Mouse (Mus musculus) myocyte (in vitro differentiated cells): ENCODE measurements at regions not wholly inside any gene's neighbourhood (a gene's known extent, or its start where the extent isn't known, plus 50 kb on each side); places are given as distances from the start of the nearest gene placed in this dataset.

Source experiments
- H3K27me3 ChIP-seq: one replicate; pipeline ENCODE4 v1.6.1; 2011; ENCODE audit not compliant: control insufficient read depth, insufficient read depth, insufficient read length
- H3K36me3 ChIP-seq: one replicate; pipeline ENCODE4 v1.6.1; 2011; ENCODE audit not compliant: control insufficient read depth, insufficient read depth
- H3K4me2 ChIP-seq: one replicate; pipeline ENCODE4 v1.6.1; 2011; ENCODE audit warnings: low read depth, control low read depth
- H3K4me3 ChIP-seq: one replicate; pipeline ENCODE4 v1.5.1; 2011; ENCODE audit warnings: mild to moderate bottlenecking, control low read depth, moderate library complexity
- H3K79me2 ChIP-seq: one replicate; pipeline ENCODE4 v1.6.1; 2011; ENCODE audit not compliant: control insufficient read depth, insufficient read depth
- H3ac ChIP-seq: one replicate; pipeline ENCODE4 v1.6.1; 2011; ENCODE audit not compliant: control insufficient read depth, insufficient read length
- CEBPB ChIP-seq: IDR thresholded peaks from 2 replicates; pipeline ENCODE4 v1.6.1; 2011; ENCODE audit warnings: mild to moderate bottlenecking, moderate library complexity; ENCODE audit not compliant: poor library complexity, insufficient read depth, severe bottlenecking
- E2F4 ChIP-seq: IDR thresholded peaks from one replicate; pipeline ENCODE4 v1.6.1; 2011; ENCODE audit warnings: mild to moderate bottlenecking, control low read depth, moderate library complexity; ENCODE audit not compliant: insufficient read depth
- MAX ChIP-seq: IDR thresholded peaks from one replicate; pipeline ENCODE4 v1.6.1; 2011; ENCODE audit warnings: low read depth, mild to moderate bottlenecking, control low read depth
- MYOD1 ChIP-seq, 3 experiments: IDR thresholded peaks; one replicate each; pipeline ENCODE4 v1.6.1; 2011; ENCODE audit warnings: control low read depth in 2 of 3, low read depth in 2 of 3, mild to moderate bottlenecking in 2 of 3, moderate library complexity in 1 of 3; ENCODE audit not compliant: insufficient read length in 2 of 3, control insufficient read depth in 1 of 3
- MYOG ChIP-seq, 3 experiments: IDR thresholded peaks; one replicate each; pipeline ENCODE4 v1.6.1; 2011; ENCODE audit warnings: control low read depth in 2 of 3, low read depth in 2 of 3, mild to moderate bottlenecking in 2 of 3; ENCODE audit not compliant: insufficient read length in 2 of 3, control insufficient read depth in 1 of 3, insufficient read depth in 1 of 3
- POLR2A ChIP-seq: IDR thresholded peaks from one replicate; pipeline ENCODE4 v1.6.1; 2011; ENCODE audit warnings: low read depth, mild to moderate bottlenecking, control low read depth, moderate library complexity; ENCODE audit not compliant: insufficient read length
- POLR2AphosphoS2 ChIP-seq: IDR thresholded peaks from one replicate; pipeline ENCODE4 v1.6.1; 2011; ENCODE audit warnings: low read depth, control low read depth; ENCODE audit not compliant: insufficient read length
- REST ChIP-seq: IDR thresholded peaks from one replicate; pipeline ENCODE4 v1.6.1; 2011; ENCODE audit warnings: mild to moderate bottlenecking, control low read depth, moderate library complexity; ENCODE audit not compliant: insufficient read depth, insufficient read length
- SRF ChIP-seq: IDR thresholded peaks from one replicate; pipeline ENCODE4 v1.6.1; 2011; ENCODE audit warnings: low read depth; ENCODE audit not compliant: control insufficient read depth, insufficient read length
- TCF12 ChIP-seq: IDR thresholded peaks from one replicate; pipeline ENCODE4 v1.6.1; 2011; ENCODE audit warnings: mild to moderate bottlenecking, control low read depth; ENCODE audit not compliant: poor library complexity, insufficient read depth, severe bottlenecking
- TCF3 ChIP-seq: IDR thresholded peaks from one replicate; pipeline ENCODE4 v1.6.1; 2011; ENCODE audit warnings: low read depth, control low read depth; ENCODE audit not compliant: insufficient read length
- USF1 ChIP-seq: IDR thresholded peaks from one replicate; pipeline ENCODE4 v1.6.1; 2011; ENCODE audit warnings: low read depth, mild to moderate bottlenecking, control low read depth, moderate library complexity

DNA sequence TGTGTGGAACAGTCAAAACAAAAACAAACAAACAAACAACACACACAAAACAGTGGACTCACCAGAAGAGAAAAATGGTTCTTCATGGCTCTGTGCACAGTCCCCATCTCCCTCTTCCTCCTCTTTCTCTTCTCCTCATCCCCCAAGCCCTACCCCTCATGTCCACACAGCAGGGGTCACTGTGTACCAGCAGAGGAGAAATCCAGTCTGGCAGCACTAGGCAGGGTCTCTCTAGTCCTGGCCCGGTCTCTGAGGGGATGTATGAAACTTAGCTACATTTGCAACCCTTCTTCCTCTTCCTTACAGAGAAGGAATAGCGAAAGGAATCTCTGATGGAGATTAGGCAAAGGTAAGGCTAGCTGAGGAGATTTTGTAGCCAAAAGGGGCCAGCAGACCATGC, 349.1 kb downstream of the Gm45692 start:
- Histone ChIP-seq H3K27me3 (peaks cover 12% of the 10 kb centered on the region), H3ac (no peak overlapping the region), H3K4me2 (no peak overlapping the region), H3K79me2 (no peaks in the 10 kb centered on the region), H3K36me3 (no peaks in the 10 kb centered on the region), H3K4me3 (no peak overlapping the region)
- TF ChIP-seq POLR2AphosphoS2, result no peak
- TF ChIP-seq SRF, result no peak
- TF ChIP-seq MAX, result no peak
- TF ChIP-seq TCF12, result no peak
- no peak for TF ChIP-seq REST
- TF ChIP-seq MYOD1 (IDR thresholded peaks at IDR 0.05; ENCODE audit: control insufficient read depth in 1 of 3, insufficient read length in 2 of 3, low read depth in 2 of 3), result no peak
- TF ChIP-seq TCF3, result no peak
- TF ChIP-seq POLR2A, result no peak
- TF ChIP-seq USF1, result no peak
- no peak for TF ChIP-seq E2F4
- no peak for TF ChIP-seq CEBPB
- no peak for TF ChIP-seq MYOG (IDR thresholded peaks at IDR 0.05; ENCODE audit: control insufficient read depth in 1 of 3, insufficient read depth in 1 of 3, insufficient read length in 2 of 3, low read depth in 2 of 3)

DNA sequence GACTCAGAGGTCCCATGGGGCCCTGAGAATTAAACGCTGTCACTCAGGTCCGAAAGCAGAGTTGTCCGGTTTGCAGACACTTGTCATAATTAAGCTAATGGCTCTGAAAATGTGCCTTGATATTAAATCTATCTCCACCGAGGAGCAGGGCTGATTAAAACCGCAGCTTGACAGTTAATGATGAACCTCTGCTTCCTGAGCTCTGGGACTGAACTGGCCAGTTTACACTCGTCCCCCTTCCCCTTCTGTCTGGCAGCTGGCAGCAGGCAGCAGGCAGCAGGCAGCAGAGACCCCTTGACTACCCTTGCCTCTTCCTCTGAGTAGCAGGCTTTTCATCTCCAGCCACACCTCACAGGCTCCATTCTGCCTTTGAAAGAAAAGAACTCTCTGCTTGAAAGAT, 350.4 kb downstream of the Gm45692 start:
- H3K36me3 ChIP-seq, result no peaks in the 10 kb centered on the region
- no peaks in the 10 kb centered on the region for H3K79me2 ChIP-seq
- no peak for TF ChIP-seq REST
- no peak for TF ChIP-seq POLR2AphosphoS2
- no peak for TF ChIP-seq MYOD1 (IDR thresholded peaks at IDR 0.05; ENCODE audit: control insufficient read depth in 1 of 3, insufficient read length in 2 of 3, low read depth in 2 of 3)
- no peak for TF ChIP-seq MYOG (IDR thresholded peaks at IDR 0.05; ENCODE audit: control insufficient read depth in 1 of 3, insufficient read depth in 1 of 3, insufficient read length in 2 of 3, low read depth in 2 of 3)
- no peak for TF ChIP-seq USF1
- no peak for TF ChIP-seq CEBPB
- TF ChIP-seq POLR2A, result no peak
- TF ChIP-seq TCF3, result no peak
- peaks cover 14% of the 10 kb centered on the region for H3K27me3 ChIP-seq
- H3ac ChIP-seq, result no peak overlapping the region
- H3K4me3 ChIP-seq, result no peak overlapping the region
- H3K4me2 ChIP-seq, result no peak overlapping the region

DNA sequence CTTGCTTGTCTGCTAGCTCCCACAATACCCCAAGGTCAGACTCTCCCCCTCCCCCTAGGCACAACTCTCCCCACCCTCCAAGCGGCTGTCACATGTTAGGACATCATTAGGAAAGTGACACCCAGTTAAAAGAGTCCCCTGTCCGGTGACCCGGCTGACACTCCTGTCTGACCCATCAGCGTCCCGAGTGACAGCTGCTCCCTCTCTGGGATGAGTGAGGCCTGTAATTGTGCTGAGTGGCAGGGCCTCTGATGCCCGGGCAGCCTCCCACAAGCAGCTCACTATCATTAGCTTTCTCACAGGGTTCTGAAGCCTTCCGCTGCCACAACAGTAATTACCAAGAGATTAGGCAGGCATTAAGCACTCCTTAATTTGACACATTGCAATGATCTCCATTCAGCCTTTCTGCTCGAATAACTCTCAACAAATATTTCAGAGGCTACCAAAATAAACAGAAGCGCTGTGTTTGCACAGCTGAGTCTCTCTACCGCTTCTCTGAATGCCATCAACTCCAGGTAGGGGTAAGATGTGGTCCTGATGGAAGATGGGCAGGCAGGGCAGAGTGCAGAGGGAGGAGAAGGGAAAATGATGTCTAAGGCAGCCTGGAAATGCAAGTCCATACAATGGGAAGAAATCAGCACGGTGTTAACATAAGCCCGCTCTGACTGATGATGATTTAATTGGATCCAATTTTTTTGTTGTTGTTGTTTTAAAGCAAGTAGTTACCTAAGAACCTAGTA, 352.6 kb downstream of the Gm45692 start:
- H3K4me2 ChIP-seq, result no peak overlapping the region
- no peak overlapping the region for H3ac ChIP-seq
- H3K36me3 ChIP-seq, result no peaks in the 10 kb centered on the region
- H3K27me3 ChIP-seq, result peaks cover 14% of the 10 kb centered on the region
- no peak overlapping the region for H3K4me3 ChIP-seq
- TF ChIP-seq SRF (no peak), POLR2A (no peak), REST (no peak), E2F4 (no peak), TCF3 (no peak), MYOG (IDR thresholded peaks at IDR 0.05; ENCODE audit: control insufficient read depth in 1 of 3, insufficient read depth in 1 of 3, insufficient read length in 2 of 3, low read depth in 2 of 3) (no peak), MYOD1 (IDR thresholded peaks at IDR 0.05; ENCODE audit: control insufficient read depth in 1 of 3, insufficient read length in 2 of 3, low read depth in 2 of 3) (no peak), MAX (no peak), TCF12 (no peak), CEBPB (no peak), POLR2AphosphoS2 (no peak), USF1 (no peak)
- H3K79me2 ChIP-seq, result no peaks in the 10 kb centered on the region

DNA sequence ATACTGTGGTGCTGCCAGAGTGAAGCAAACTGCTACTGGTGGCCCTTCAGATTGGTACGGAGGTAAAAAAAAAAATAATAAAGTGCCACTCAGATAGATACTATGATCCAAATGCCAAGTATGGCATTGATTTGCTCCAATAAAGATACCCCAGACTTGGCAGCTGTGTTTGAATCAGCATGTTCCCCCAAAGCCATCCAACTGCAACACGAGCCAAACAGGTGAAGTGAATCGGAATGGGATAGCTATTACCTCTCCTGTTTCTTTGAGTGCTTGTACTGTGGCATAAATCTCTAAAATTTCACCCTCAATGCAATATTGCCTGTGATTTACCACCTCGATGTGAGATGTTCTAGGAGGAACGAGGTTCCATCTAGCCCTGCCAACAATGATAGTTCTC, 365.4 kb downstream of the Gm45692 start:
- Histone ChIP-seq H3K79me2 (no peaks in the 10 kb centered on the region), H3K36me3 (no peaks in the 10 kb centered on the region), H3K4me3 (no peak overlapping the region), H3K4me2 (no peak overlapping the region), H3K27me3 (no peaks in the 10 kb centered on the region), H3ac (no peak overlapping the region)
- no peak for TF ChIP-seq SRF

DNA sequence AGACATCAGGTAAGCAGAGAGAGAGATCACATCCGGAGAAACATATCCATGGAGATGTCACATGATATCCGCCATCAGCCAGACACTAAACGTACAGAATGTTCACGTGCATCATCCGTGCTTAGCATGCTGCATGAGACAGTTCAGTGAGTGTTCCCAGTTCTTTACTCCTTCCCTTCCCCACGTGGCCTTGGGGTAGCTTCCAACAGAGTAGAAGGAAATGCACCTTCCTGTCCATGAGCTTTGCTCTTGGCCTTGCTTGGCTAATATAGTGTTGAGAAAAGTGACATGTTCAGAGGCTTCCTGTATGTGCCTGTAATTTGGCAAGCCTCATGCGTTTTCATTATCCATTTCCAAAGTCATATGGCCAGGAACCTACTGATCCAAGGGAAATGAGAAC, 368.5 kb downstream of the Gm45692 start:
- no peak for TF ChIP-seq TCF3
- no peak for TF ChIP-seq REST
- TF ChIP-seq POLR2AphosphoS2, result no peak
- no peak for TF ChIP-seq USF1
- no peak for TF ChIP-seq E2F4
- no peak for TF ChIP-seq MAX
- no peak for TF ChIP-seq TCF12
- TF ChIP-seq CEBPB, result no peak
- TF ChIP-seq MYOD1 (IDR thresholded peaks at IDR 0.05; ENCODE audit: control insufficient read depth in 1 of 3, insufficient read length in 2 of 3, low read depth in 2 of 3), result no peak
- TF ChIP-seq MYOG (IDR thresholded peaks at IDR 0.05; ENCODE audit: control insufficient read depth in 1 of 3, insufficient read depth in 1 of 3, insufficient read length in 2 of 3, low read depth in 2 of 3), result no peak
- no peak for TF ChIP-seq SRF
- H3K4me3 ChIP-seq, result no peak overlapping the region
- H3K36me3 ChIP-seq, result no peaks in the 10 kb centered on the region
- H3K4me2 ChIP-seq, result no peak overlapping the region
- H3K79me2 ChIP-seq, result no peaks in the 10 kb centered on the region
- H3ac ChIP-seq, result no peak overlapping the region
- H3K27me3 ChIP-seq, result peaks cover 5% of the 10 kb centered on the region
